Mouse (Mus musculus) E14TG2a.4 (cell line): Measurements from ENCODE around the gene Fgf12.

Source experiments
- CTCF ChIP-seq: conservative IDR thresholded peaks from 2 replicates; pipeline ENCODE4 v1.5.1; 2014; ENCODE audit warnings: low read length
- NANOG ChIP-seq: IDR thresholded peaks from 2 replicates; pipeline ENCODE4 v1.6.1; 2014; ENCODE audit warnings: borderline replicate concordance, low read length, mixed read lengths
- POU5F1 ChIP-seq: IDR thresholded peaks from 2 replicates; pipeline ENCODE4 v1.6.1; 2014; ENCODE audit warnings: low read length, borderline replicate concordance

GRCm38 (mm10) chr16:28411210-28411817 is 341.6 kb downstream of the Fgf12 start:
- TF ChIP-seq NANOG (no peak), CTCF (no peak), POU5F1 (no peak)
